Mouse (Mus musculus) embryo, embryonic 10 days (tissue): ENCODE measurements around the gene 1700020A23Rik.

ENCODE experiments used
- DNase-seq: peaks from one replicate; pipeline ENCODE4 v3.0.0-alpha.2; 2015; ENCODE audit warnings: low spot score

1700020A23Rik gene

DNA sequence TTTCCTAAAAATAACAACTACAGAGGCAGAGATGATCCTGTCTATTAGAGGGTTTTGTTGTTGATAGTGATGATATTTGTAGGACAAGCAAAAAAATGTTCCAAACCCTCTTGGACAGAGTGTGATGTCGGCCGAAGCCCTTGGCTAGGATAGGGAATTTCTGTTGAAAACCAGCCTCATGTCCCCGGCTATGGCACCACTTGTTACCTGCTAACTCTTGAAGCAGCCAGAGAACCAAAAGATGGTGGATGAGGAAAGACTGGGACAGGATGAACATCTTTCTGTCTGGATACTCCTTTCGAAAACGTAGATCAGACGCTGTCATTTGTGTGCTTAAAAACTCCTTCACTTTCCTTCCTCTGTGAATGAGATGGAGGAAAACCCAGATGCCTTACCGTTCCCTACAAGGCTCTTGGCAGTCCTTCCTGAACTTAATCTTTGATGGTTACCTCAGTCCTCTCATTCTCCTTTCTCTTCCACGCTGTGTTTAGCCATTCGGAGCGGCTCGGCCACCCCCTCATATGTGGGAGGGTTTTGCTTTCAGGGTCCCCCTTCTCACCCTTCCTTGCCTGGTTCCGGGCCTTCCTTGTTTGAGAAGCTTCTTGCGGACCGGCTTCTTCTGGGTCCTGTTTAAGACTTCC lies 46.1 kb downstream of the 1700020A23Rik start:
- DNase-seq: no peak

- no peak for DNase-seq
Measured at GRCm38 (mm10) chr2:130451727-130452090, 46.6 kb downstream of the 1700020A23Rik start.

DNA sequence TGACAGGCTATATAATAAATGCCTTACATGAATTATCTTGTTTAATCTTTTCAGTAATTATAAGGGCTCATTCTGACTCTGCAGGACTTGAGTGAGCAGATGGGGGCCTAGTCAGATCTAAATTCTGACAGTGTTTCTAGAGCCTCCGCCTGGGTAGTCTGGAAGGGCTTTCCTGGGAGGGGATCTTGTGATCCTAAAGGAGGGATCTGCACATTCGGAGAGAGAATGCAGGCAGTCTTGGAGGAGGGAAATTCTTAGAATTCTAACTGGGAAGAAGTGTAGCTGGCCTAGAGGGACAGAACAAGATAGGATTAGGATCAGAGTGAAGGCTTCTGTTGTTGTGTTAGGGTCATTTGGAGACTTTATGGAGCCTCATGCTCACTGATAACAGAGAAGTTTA lies 47.2 kb downstream of the 1700020A23Rik start:
- DNase-seq: no peak

DNA sequence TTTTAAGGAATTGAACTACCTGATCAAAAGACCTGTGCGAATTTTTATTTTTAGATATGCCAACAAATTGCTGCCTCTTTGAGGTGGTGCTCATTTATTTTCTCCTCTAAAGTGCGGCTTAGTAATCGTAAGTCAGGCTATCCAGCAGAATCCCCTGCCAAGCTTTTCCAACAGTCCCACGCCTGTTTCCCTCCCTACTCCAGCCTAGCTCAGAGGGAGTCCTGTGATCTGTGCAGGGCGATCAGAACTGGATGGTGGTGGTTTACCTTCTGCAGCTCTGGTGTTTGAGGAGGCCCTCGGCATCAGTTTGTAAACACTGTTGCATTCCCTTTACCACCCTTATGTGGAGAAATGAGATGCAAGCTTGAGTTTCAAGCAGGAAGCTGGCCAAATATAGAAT lies 48.4 kb downstream of the 1700020A23Rik start:
- DNase-seq: no peak

- no peak for DNase-seq
Measured at GRCm38 (mm10) chr2:130454748-130455370, 49.8 kb downstream of the 1700020A23Rik start.
